Mouse (Mus musculus) midbrain, embryonic 15.5 days (tissue): ENCODE measurements around the gene Mfsd4b3. TPM values are rescaled to one million over a fixed set of nuclear protein-coding genes. Genes with fewer than 3 reads are reported as not detected.
"Not testable (repeated sequence)": the region's sequence is repeated elsewhere in the genome, so short reads cannot be mapped to it uniquely, and the experiment has no call there.

ENCODE experiments used
- ATAC-seq: fragments of 200-750 bp; cut with Nextera tagmentation; replicated peaks from 2 replicates; pipeline ENCODE4 v1.8.0; 2017; ENCODE audit warnings: moderate TSS enrichment
- H3K27ac ChIP-seq: fragments of 300-500 bp; sonication (generic); 2 replicates; pipeline ENCODE4 v1.5.1; 2015; ENCODE audit warnings: mild to moderate bottlenecking, inconsistent platforms
- H3K27me3 ChIP-seq: fragments of 300-500 bp; sonication (generic); replicated peaks from 2 replicates; pipeline ENCODE4 v1.6.1; 2015; ENCODE audit warnings: inconsistent platforms
- H3K36me3 ChIP-seq: fragments of 300-500 bp; sonication (generic); replicated peaks from 2 replicates; pipeline ENCODE4 v1.6.1; 2015; ENCODE audit warnings: inconsistent platforms
- H3K4me1 ChIP-seq: fragments of 300-500 bp; sonication (generic); 2 replicates; pipeline ENCODE4 v1.6.1; 2015; ENCODE audit warnings: inconsistent platforms
- H3K4me2 ChIP-seq: fragments of 300-500 bp; sonication (generic); 2 replicates; pipeline ENCODE4 v1.6.1; 2015; ENCODE audit warnings: inconsistent platforms, mild to moderate bottlenecking, moderate library complexity
- H3K4me3 ChIP-seq: fragments of 300-500 bp; sonication (generic); 2 replicates; pipeline ENCODE4 v1.5.1; 2015; ENCODE audit warnings: mild to moderate bottlenecking, inconsistent platforms
- H3K9ac ChIP-seq: fragments of 300-500 bp; sonication (generic); 2 replicates; pipeline ENCODE4 v1.6.1; 2015; ENCODE audit warnings: mild to moderate bottlenecking, inconsistent platforms
- H3K9me3 ChIP-seq: fragments of 300-500 bp; sonication (generic); 2 replicates; pipeline ENCODE4 v1.6.1; 2016; ENCODE audit warnings: inconsistent platforms
- WGBS: fragments of 180-500 bp; shearing (Covaris S2); methylation state at CpG from one replicate; pipeline ENCODE4 v1.1.7; 2015; ENCODE audit warnings: mixed read lengths; 5-methylcytosine and 5-hydroxymethylcytosine counted together
- polyA plus RNA-seq: library from polyadenylated mRNA; unstranded; fragments of >200 nt; fragmentation: Nextera tagmentation; extraction: Ambion mirVana; gene quantifications from 2 replicates; pipeline ENCODE4 v1.2.1, GENCODE M21; 2015

The Mfsd4b3 gene
- not detected in 2 replicates for polyA plus RNA-seq

GRCm38 (mm10) chr10:39959761-39960440 is at the start of gene Mfsd4b3:
Gene Mfsd4b3 (minus strand): TSS chr10:39960153.
- peaks cover 4% of the 10 kb centered on the region; the same call in 1 of the 2 replicates for H3K4me1 ChIP-seq
- peak; percentile 99 for ATAC-seq
- under 1% methylated on average over 38 of the region's 38 CpGs for WGBS
- no peaks in the 10 kb centered on the region for H3K36me3 ChIP-seq
- H3K27ac ChIP-seq = no peak within 1 kb of the TSS
- peak within 1 kb of the TSS; percentile 29 for H3K9ac ChIP-seq
- H3K4me3 ChIP-seq = peak within 1 kb of the TSS; percentile 44
- H3K4me2 ChIP-seq = peak within 1 kb of the TSS; percentile 88
- H3K27me3 ChIP-seq = 0 out of 2 replicates have a peak, but pooled peaks cover 13% of the 10 kb centered on the region
- no peaks in the 10 kb centered on the region for H3K9me3 ChIP-seq

DNA sequence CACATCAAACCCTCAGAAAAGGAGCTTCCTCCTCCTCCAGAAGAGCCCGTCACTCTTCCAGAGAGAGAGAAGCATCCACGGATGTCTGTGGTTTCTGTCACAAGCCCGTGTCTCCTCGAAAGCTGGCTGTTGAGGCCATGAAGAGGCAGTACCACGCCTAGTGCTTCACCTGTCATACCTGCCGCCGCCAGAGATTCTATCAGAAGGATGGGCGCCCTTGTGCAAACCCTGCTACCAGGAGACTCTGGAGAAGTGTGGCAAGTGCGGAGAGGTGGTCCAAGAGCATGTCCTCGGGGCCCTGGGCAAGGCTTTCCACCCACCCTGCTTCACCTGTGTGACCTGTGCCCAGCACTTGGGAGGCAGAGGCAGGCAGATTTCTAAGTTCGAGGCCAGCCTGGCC is 49.6 kb upstream of the Mfsd4b3 start:
- 87% methylated on average over 11 of the region's 11 CpGs for WGBS
- Histone ChIP-seq H3K9ac (no peak overlapping the region), H3K4me1 (no peaks in the 10 kb centered on the region), H3K27ac (no peak overlapping the region), H3K4me3 (no peak overlapping the region), H3K27me3 (no peaks in the 10 kb centered on the region), H3K9me3 (no peaks in the 10 kb centered on the region), H3K36me3 (no peaks in the 10 kb centered on the region), H3K4me2 (no peak overlapping the region)
- no peak for ATAC-seq

GRCm38 (mm10) chr10:40008847-40009246 is 48.9 kb upstream of the Mfsd4b3 start:
- ATAC-seq, H3K4me2 ChIP-seq, H3K27ac ChIP-seq, H3K9ac ChIP-seq, H3K9me3 ChIP-seq, H3K27me3 ChIP-seq, H3K36me3 ChIP-seq, H3K4me1 ChIP-seq, H3K4me3 ChIP-seq: not testable (repeated sequence)
- 83% methylated on average over 4 of the region's 4 CpGs for WGBS

- WGBS = 90% methylated on average over 4 of the region's 4 CpGs
Measured at GRCm38 (mm10) chr10:40007953-40008352, 48.0 kb upstream of the Mfsd4b3 start.

GRCm38 (mm10) chr10:40006963-40007362 is 47.0 kb upstream of the Mfsd4b3 start:
- Histone ChIP-seq H3K4me3 (no peak overlapping the region), H3K27me3 (no peaks in the 10 kb centered on the region), H3K4me1 (no peaks in the 10 kb centered on the region), H3K9me3 (no peaks in the 10 kb centered on the region), H3K4me2 (no peak overlapping the region), H3K9ac (no peak overlapping the region), H3K36me3 (no peaks in the 10 kb centered on the region), H3K27ac (no peak overlapping the region)
- no peak for ATAC-seq
- 48% methylated on average over 10 of the region's 10 CpGs for WGBS

More at GRCm38 (mm10) chr10:40007953-40008352, 48.0 kb upstream of the Mfsd4b3 start:
- no peak overlapping the region for H3K4me2 ChIP-seq
- H3K36me3 ChIP-seq = no peaks in the 10 kb centered on the region
- no peak for ATAC-seq
- no peak overlapping the region for H3K4me3 ChIP-seq
- no peaks in the 10 kb centered on the region for H3K4me1 ChIP-seq
- H3K27ac ChIP-seq = no peak overlapping the region
- no peaks in the 10 kb centered on the region for H3K9me3 ChIP-seq
- H3K27me3 ChIP-seq = no peaks in the 10 kb centered on the region
- no peak overlapping the region for H3K9ac ChIP-seq

DNA sequence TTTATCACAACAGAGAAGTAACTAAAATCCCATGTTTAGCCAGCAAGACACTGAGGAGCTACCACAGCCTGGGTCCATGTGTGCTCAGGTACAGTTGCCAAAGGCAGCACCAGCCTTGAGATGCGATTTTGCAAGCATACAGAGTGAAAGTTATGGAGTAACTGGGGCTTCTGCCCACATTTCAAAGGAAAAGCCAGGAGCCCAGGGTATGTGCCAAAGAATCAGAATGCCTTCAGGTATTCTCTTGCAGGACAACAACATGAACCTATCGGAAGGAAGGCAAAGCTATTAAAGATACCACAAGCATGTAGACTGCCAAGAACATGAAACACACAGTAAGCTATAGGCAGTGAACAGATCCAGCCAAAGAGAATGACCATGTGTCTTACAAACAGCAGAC is 40.8 kb upstream of the Mfsd4b3 start:
- no peak overlapping the region for H3K4me3 ChIP-seq

DNA sequence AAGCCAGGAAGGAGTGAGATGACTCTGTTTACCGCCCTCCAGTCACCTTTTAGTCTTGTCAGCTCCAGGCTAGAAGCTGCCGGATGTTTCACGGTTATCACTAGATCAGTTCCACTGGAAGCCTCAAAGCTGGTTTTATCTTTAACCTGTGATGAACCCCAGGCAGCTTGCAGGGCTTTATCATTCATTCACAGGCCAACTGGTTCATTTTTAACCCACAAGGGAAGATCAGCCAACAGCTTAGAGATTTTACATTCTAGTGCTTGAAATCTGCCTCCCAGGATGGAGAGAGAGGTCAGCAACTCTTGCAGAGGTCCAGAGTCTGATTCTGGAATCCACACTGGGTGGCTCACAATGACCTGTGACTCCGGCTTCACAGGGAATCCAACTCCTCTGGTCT is 31.2 kb upstream of the Mfsd4b3 start:
- WGBS = 74% methylated on average over 4 of the region's 4 CpGs
- Histone ChIP-seq H3K36me3 (no peaks in the 10 kb centered on the region), H3K27me3 (no peaks in the 10 kb centered on the region), H3K4me2 (no peak overlapping the region), H3K4me1 (no peaks in the 10 kb centered on the region), H3K4me3 (no peak overlapping the region), H3K9me3 (no peaks in the 10 kb centered on the region), H3K27ac (no peak overlapping the region), H3K9ac (no peak overlapping the region)
- ATAC-seq = no peak

More for the DNA sequence above, 40.8 kb upstream of the Mfsd4b3 start:
- no peak overlapping the region for H3K27ac ChIP-seq
- H3K9me3 ChIP-seq = no peaks in the 10 kb centered on the region
- no peaks in the 10 kb centered on the region for H3K36me3 ChIP-seq
- no peak overlapping the region for H3K4me2 ChIP-seq
- no peak for ATAC-seq
- H3K4me1 ChIP-seq = no peaks in the 10 kb centered on the region
- 90% methylated on average over 2 of the region's 2 CpGs for WGBS
- no peaks in the 10 kb centered on the region for H3K27me3 ChIP-seq
- H3K9ac ChIP-seq = no peak overlapping the region

- Histone ChIP-seq H3K27me3 (no peaks in the 10 kb centered on the region), H3K36me3 (no peaks in the 10 kb centered on the region), H3K9ac (no peak within 1 kb of the TSS), H3K4me2 (no peak within 1 kb of the TSS), H3K4me1 (no peaks in the 10 kb centered on the region), H3K27ac (no peak within 1 kb of the TSS), H3K9me3 (no peaks in the 10 kb centered on the region), H3K4me3 (no peak within 1 kb of the TSS)
- no peak for ATAC-seq
- WGBS = 96% methylated on average over 12 of the region's 12 CpGs
Measured at GRCm38 (mm10) chr10:39986466-39986865, 26.5 kb upstream of the Mfsd4b3 start, which contains the start of gene Mfsd4b5. Gene Mfsd4b5 (minus strand): TSS chr10:39986646.

GRCm38 (mm10) chr10:39982604-39983003 is 22.7 kb upstream of the Mfsd4b3 start:
- no peaks in the 10 kb centered on the region for H3K4me1 ChIP-seq
- 76% methylated on average over 5 of the region's 5 CpGs for WGBS
- H3K4me2 ChIP-seq = no peak overlapping the region
- H3K9ac ChIP-seq = no peak overlapping the region
- peaks cover 5% of the 10 kb centered on the region; the same call in 1 of the 2 replicates for H3K9me3 ChIP-seq
- H3K4me3 ChIP-seq = no peak overlapping the region
- H3K36me3 ChIP-seq = no peaks in the 10 kb centered on the region
- no peak overlapping the region for H3K27ac ChIP-seq
- ATAC-seq = no peak
- H3K27me3 ChIP-seq = no peaks in the 10 kb centered on the region

GRCm38 (mm10) chr10:39978231-39978630 is 18.3 kb upstream of the Mfsd4b3 start:
- no peak for ATAC-seq
- 96% methylated on average over 1 of the region's 1 CpGs for WGBS
- H3K4me1 ChIP-seq = no peaks in the 10 kb centered on the region

GRCm38 (mm10) chr10:39977346-39977745 is 17.4 kb upstream of the Mfsd4b3 start:
- no peak overlapping the region for H3K27ac ChIP-seq
- H3K4me2 ChIP-seq = no peak overlapping the region
- WGBS = 96% methylated on average over 4 of the region's 4 CpGs
- H3K27me3 ChIP-seq = no peaks in the 10 kb centered on the region
- H3K4me1 ChIP-seq = no peaks in the 10 kb centered on the region
- H3K4me3 ChIP-seq = no peak overlapping the region
- peaks cover 5% of the 10 kb centered on the region; the same call in 1 of the 2 replicates for H3K9me3 ChIP-seq
- no peaks in the 10 kb centered on the region for H3K36me3 ChIP-seq
- no peak overlapping the region for H3K9ac ChIP-seq
- no peak for ATAC-seq

More at GRCm38 (mm10) chr10:39978231-39978630, 18.3 kb upstream of the Mfsd4b3 start:
- H3K4me3 ChIP-seq = no peak overlapping the region
- no peaks in the 10 kb centered on the region for H3K36me3 ChIP-seq
- no peak overlapping the region for H3K9ac ChIP-seq
- no peak overlapping the region for H3K27ac ChIP-seq
- H3K4me2 ChIP-seq = no peak overlapping the region
- H3K9me3 ChIP-seq = peaks cover 5% of the 10 kb centered on the region; the same call in 1 of the 2 replicates
- no peaks in the 10 kb centered on the region for H3K27me3 ChIP-seq

DNA sequence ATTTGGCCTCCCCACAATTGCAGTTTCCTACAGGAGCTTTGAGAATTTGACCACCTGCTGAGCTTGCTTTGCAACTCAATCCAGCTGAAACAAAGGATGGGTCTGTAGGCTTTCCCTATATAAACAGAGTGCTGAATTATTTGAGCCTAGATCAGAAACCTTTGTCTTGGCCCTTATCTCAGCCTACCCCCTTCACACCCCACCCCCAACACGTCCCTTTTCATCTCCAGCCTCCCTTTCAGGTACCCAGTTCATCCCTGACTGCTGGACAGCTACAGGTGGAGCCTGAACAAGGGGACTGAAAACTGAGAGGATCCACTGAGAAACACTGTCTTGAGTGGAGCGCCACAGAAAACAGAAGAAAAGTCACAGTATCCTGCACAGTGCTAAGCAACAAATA is 15.8 kb upstream of the Mfsd4b3 start:
- H3K9me3 ChIP-seq = peaks cover 5% of the 10 kb centered on the region; the same call in 1 of the 2 replicates
- no peaks in the 10 kb centered on the region for H3K27me3 ChIP-seq
- H3K27ac ChIP-seq = no peak overlapping the region
- H3K4me3 ChIP-seq = no peak overlapping the region
- H3K4me2 ChIP-seq = no peak overlapping the region
- ATAC-seq = no peak
- 47% methylated on average over 2 of the region's 2 CpGs for WGBS
- H3K4me1 ChIP-seq = no peaks in the 10 kb centered on the region
- no peak overlapping the region for H3K9ac ChIP-seq
- H3K36me3 ChIP-seq = no peaks in the 10 kb centered on the region

GRCm38 (mm10) chr10:39974982-39975381 is 15.0 kb upstream of the Mfsd4b3 start:
- no peak for ATAC-seq
- Histone ChIP-seq H3K9me3 (peaks cover 5% of the 10 kb centered on the region; the same call in 1 of the 2 replicates), H3K4me1 (no peaks in the 10 kb centered on the region), H3K27me3 (no peaks in the 10 kb centered on the region), H3K4me3 (no peak overlapping the region), H3K9ac (no peak overlapping the region), H3K27ac (no peak overlapping the region), H3K4me2 (no peak overlapping the region), H3K36me3 (no peaks in the 10 kb centered on the region)
- 69% methylated on average over 11 of the region's 11 CpGs for WGBS
